Mouse (Mus musculus) 416B (cell line): Measurements from ENCODE around the gene Ccdc121.
"Not testable (repeated sequence)": the region's sequence is repeated elsewhere in the genome, so short reads cannot be mapped to it uniquely, and the experiment has no call there.

Experiments used
- DNase-seq: peaks from one replicate; pipeline ENCODE4 v3.0.0; 2011; ENCODE audit warnings: low read depth

Gene Ccdc121

DNA sequence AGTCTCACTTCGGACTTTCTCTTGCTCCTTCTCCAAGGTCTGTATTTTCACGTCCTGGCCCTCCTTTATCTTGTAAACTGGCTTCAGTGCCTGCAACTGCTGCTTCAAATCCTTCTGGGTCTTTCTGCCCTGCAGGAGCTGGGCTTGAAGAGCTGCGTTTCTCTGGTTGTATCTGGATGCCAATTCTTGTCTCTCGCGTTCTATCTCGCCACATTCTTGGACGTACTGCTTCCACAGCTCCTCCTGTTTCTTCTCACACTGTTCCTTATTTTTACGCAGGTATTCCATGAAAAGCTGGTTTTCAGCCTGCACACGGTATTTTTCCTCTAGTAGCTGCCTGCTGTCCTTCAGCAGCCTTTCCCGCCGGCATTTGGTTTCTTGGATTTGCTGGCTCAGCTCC lies 396 bp downstream of the Ccdc121 start:
- not testable (repeated sequence) for DNase-seq

DNA sequence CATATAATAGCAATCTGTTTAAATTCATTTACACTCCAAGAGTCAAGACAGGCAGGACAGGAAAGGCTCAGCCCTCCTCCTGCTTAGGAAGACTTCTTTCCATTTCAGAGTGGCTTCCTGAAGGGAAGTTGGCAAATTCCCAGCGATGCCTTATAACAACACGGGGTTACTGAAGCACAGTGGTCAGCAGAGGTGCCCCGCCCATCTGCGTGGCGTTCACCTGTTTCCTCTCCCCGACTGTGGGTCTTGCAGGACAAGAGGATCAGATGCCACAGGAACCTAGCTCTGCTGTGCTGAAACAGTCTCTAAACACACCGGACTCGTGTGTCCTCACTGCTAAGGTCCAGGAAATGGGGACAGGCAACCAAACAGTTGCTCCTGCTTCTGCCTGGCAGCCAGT lies 5.9 kb downstream of the Ccdc121 start:
- DNase-seq, result peak; percentile 39

DNA sequence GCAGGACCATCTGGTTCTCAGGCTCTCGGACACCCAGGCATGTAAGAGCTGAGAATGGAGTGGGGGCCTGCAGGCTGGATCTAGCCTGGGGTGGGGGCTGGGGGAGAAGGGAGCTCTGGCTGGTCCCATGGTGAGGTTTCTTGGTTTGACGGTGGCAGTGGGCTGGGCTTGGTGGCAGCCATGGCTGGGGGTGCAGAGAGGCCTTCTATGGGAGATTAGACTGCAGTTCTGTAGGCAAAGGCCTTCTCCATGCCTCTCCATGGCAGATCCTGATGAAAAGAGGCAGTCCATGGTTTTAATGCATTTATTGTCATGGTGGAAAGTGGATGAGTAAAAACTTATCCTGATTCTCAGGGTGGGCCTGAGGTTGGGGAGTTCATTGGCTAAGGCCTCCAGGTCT lies 7.8 kb downstream of the Ccdc121 start:
- DNase-seq, result no peak

DNA sequence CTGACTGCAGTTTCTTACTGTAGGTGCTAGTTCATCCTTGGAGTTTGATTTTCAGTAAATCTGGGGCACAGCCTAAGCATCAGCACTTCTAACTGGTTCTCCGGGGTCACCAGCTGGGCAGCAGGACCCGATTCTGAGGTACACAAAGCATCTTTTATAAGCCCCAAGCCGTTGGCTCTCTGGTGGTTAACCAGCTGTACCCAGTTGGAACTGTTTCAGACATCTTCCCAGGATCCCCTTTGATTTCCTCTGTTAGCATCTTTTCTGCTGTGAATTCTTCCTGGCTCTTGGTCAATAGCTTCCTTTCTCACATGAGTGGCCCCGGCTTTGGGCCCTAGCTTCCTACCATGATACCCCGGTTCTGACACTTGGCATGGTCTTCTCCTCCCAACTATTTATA lies 26.6 kb downstream of the Ccdc121 start:
- DNase-seq, result no peak

DNA sequence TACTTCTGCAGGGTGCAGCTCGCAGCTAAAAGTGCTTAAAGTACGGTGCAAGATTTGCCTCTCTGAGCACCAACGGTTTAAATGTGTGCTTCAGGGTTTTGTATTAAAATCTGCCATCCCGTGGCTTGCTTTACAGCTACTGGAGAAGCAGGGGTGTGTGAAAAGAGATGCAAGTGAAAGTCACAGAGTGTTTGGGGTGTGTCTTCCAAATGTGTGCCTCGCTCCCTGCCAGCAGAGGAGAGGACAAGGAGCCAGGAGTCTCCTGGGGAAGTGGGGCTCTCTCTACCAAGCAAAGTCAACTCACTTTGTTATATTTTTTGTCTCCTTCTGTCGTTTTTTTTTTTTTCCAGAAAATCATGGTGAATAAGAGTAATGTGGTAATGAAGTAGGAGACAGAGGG lies 34.7 kb downstream of the Ccdc121 start:
- no peak for DNase-seq

DNA sequence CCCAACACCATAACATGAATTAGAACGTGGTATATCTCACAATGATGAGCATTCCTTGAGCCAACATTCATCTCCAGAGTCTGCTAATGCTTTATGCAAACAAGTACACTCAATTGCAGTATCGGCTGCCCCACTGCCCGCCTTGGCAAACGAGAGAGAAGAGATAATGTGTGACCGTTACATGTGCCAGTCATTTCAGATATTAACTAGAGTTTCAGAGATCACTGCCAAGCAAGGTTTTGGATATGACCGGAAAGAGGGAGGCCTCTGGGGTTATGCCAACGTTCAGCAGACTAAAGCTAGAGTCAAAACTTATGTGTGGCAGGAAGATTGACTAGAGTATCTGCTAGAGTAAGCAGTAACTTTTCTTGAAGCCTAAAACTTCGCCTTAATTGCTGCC lies 35.1 kb downstream of the Ccdc121 start:
- DNase-seq, result no peak

DNA sequence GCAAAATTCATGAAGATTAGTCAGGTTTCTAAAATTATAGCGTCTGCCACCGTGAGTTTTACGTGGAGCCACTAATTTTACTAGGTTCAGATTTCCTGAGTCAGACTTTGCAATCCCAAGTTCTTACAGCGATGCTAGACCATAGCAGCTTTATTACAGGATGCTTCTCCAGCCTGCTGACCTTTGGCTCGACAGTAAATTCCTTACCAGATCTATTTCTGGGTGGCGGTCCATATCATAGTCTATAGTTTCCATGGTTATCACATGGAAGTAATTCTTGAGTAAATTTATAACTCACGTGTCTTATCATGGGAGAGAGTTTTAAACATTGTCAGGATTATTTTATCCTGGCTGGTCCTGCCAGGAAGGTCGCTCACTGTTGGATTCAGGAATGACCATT lies 41.8 kb downstream of the Ccdc121 start:
- no peak for DNase-seq

DNA sequence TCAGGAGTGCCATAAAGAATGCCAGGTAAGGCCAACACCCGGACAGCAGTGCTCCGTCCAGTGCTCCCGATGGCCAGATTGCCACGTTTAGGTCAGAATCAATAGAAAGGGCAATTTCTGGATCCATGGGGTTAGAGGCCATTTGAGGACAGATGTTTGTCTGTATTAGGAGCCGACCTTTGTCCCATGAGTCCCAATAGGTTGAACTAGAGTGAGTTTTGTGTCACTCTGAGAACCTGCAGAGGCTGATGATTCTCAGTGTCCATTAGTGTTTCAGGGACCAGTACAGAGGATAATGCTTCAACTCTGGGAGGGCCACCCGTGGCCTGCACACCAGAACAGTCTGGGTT lies 44.0 kb downstream of the Ccdc121 start:
- no peak for DNase-seq

DNA sequence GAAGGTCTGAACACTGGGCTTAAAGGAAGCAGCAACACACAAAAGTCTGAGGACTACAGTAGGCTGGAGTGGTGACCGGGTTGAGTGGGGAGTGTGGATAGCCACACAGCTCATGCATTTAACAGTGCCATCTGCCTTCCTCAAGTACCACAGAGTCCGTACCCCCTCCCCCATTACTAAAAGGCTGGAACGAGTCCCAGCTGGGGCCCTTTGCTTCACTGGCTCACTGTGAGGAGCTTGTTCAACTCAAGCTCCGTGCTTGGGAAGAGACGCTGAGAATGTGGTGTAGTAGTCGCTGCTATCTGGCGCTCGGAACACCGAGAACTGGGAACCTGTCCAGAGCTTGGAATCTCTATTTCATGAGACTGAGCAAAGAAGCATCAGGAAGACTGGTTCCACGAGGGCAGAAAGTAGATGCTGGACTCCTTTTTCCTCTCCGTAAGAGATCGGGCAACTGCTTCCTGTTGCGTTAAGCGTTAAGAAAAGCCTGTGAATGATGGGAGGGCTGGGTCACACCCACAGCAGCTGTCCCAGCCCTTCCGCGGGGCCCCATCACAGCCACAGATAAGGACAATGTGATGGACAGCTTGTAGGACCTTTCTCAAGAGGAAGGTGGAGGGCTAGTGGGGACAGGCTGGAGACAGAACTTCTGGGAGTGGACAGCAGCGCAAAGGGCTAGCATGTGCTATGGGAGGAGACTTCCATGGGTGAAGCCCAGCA lies 44.5 kb downstream of the Ccdc121 start:
- no peak for DNase-seq

DNA sequence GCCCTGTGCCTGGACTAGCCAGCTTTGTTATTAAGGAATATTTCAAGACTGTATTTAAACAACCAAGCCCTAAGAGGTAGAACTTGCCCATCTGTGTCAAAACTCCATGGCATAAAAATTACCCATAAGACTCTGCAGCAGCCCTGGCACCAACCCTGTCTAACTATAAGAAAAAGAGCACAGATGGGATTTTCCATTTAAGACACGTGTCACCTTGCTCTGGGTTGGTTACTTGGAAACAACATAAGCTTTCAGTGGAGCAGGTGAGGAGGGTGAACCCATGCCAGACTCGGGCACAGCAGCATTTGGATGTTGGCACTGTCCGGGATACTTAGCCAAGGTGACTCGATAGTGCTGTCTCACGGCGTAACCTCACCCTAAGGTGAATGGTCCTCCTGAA lies 45.2 kb downstream of the Ccdc121 start:
- DNase-seq, result no peak

DNA sequence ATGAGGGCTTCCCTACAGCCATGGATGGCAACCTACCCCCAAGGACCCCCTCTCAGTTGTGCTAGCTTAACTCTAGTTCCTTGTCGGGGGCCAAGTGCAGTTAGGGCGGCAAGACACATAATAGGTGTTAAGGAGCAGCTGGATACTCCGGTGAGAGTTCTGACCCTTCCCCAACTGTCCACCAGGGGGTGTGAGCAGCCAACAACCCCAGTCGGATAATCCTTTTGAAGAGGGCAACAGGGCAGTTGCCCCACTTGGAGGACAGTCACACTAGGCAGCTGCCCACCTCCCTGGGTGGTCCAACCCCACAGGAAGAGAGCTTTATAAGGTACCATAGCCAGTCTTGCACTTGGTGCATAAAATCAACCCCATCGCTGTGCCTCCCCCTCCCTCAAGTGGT lies 46.2 kb downstream of the Ccdc121 start:
- peak; percentile 36 for DNase-seq

DNA sequence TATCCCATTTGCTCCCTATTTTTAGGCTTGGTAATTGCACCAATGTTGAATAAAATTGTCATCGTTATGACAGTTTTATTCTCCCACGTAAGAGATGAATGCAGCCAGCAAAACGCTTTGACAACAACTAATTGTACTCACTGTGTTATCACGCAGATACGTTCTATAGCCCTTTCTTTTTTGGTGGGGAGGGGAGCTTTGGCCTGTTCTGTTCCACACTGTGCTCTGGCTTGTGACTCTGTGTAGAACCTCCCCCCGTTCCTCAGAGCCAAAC lies 48.4 kb downstream of the Ccdc121 start:
- no peak for DNase-seq

DNA sequence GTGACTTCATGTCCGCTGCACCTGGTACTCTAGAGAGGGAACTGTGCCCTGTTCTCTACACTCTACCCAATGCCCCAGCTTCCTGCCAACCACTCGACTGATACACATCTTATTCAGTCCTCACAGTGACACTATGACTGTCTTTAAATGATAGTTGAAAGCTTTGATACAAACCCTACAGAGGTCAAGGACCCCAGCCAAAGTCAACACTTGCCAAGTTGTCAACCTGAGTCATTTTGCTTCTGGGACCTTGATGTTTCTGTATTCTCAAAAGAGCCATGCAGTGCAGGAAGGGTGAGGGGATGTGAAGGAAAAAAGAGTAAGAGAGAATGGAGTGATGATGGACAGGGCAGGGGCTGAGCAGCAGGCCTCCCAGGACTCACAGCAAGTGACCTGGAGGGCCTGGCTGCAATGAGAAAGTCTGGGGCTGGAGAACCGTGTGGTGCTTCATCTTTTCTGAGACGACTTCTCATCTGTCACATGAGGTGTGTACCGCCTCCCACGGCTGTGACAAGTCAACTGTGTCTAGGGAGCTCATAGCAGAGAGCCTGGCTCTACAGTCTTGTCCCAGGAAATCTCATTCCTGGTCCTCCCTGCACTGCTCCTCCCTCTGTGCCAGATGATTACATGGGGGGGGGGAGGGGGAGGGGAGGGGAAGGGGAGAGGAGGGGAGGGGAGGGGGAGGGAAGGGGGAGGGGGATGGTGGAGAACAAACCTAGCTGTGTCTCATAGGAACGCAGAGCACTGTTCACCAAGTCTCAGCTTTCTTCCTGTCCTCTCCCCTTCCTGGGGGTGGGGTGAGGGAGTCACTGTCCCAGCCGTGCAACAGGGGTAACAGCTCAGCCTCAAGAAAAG lies 49.0 kb downstream of the Ccdc121 start:
- DNase-seq, result no peak

DNA sequence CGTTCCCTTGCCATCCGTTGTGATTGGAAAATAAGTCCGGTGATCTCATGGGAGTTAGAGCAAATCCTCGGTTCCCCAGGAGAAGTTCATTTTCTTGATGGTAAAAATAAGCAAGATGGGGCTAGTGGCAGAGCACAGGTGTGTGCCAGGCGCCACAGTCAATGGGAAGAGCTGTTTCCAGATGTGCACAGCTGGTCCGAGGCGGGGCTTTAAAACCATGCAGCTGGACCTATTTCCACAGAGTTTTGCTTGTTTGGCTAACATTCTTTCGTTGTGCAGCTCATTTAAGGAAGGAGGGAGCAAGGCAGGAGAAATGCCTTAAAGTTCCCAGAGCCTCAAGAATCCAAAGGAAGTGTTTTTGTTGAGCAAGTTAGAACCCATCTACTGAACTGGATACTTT lies 49.8 kb downstream of the Ccdc121 start:
- no peak for DNase-seq

DNA sequence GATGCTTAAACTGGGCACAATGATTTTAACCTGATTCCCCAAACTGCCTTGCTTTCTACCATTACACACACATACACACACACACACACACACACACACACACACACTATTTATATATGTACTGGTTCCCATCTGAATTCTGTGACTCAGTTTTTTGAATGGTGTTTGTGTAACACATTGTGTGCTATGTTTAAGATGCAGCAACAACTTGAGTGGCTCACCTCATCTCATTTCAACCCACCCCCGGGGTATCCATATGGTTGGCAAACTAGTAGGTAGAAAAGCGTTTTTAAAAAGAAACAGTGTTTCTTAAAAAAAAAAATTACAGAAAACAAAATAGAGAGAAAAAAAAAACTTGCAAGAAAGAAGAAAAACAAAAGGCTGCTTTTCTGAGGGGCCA lies 51.0 kb downstream of the Ccdc121 start:
- DNase-seq, result no peak
